Mouse (Mus musculus): Measurements from ENCODE around the gene Ap1g2.
A peak's percentile ranks its signal among the peaks of the same experiment; 100 is the strongest.

Ap1g2 gene

GRCm38 (mm10) chr14:55054191-55054749 is 52.1 kb downstream of the Ap1g2 start:
- DNase-seq = peak; percentile 79 to 83

GRCm38 (mm10) chr14:55053708-55054190 is 52.6 kb downstream of the Ap1g2 start:
- DNase-seq = peak; percentile 91 to 93

- DNase-seq = no peak
Observed at GRCm38 (mm10) chr14:55053050-55053449, 53.3 kb downstream of the Ap1g2 start.

- peak; percentile 93 to 94 for DNase-seq
Observed at GRCm38 (mm10) chr14:55052496-55052895, 53.9 kb downstream of the Ap1g2 start.

All from cerebellum, adult 18-20 months (tissue).